Mouse (Mus musculus) T-helper 17 cell (primary cell): Measurements from ENCODE around the gene Ccdc124.

Experiments
- in situ Hi-C, 2 experiments: fragments of 300-600 bp; cut with MboI, MseI; formaldehyde crosslinking; loops; 1 replicate in 1 of 2; 2 replicates in 1 of 2; pipeline ENCODE4 v1.15.1; 2025; ENCODE audit warnings: high pct_unique_total_duplicates in 2 of 2

Ccdc124 gene

DNA sequence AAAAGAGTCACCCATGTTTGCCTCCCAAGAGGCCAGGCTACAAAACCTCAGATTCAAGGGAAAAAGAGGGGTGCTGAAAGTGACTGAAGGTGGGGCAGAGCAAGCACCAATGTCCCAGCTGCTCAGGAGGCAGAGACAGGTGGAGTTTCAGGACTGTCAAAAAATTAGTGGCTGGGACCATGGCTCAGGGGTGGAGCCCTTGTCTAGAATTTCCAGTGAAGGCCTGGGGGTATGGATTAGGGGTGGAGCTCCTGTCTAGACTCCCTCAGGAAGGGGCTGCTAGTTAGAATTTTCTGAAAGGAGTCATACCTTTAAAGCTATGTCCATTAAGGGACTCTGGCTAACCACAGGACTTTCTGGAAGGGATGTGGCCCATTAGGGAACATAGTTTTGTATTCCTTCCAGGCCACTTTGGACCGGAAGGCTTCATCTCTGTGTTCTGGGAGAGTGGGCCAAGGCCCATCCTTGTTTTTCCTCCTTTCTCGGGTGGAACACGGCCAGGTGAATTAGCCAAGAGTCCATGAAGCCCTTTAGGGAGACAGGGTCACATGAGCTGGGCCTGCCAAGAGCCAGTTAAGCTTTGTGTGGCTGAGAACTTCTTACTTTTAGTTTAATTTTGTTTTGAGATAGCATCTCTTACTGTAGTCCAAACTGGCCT lies 24.3 kb downstream of the Ccdc124 start:
- in situ Hi-C loops: no loop called here

GRCm38 (mm10) chr8:70846371-70847154 lies 27.2 kb downstream of the Ccdc124 start:
- in situ Hi-C loops: no loop called here

GRCm38 (mm10) chr8:70845108-70845507 lies 28.6 kb downstream of the Ccdc124 start:
- in situ Hi-C loops: no loop called here

DNA sequence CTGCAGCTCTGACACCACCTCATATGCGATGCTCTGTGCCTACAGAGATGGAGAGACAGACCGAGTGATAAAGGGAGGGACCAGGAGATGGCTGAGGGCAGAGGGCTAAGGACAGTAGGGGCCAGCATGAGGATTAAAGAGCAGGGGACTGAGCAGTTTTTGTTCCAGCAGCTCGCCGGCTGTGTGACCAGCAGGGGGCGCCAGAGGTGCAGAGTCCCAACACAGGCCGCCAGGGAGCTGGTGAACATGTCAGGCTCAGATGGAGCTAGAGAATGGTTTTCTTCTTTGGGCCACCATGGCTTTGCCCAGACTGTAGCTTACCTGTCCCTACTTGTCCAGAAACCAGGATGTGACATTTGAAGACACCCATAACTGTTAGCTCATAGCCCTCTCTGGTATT lies 29.2 kb downstream of the Ccdc124 start:
- in situ Hi-C loops: loop anchor here (5.0 kb wide), 2 partner anchors 77 to 127 kb away; partner anchors contain the start of gene Gm3336 (in 1 of the 2)

DNA sequence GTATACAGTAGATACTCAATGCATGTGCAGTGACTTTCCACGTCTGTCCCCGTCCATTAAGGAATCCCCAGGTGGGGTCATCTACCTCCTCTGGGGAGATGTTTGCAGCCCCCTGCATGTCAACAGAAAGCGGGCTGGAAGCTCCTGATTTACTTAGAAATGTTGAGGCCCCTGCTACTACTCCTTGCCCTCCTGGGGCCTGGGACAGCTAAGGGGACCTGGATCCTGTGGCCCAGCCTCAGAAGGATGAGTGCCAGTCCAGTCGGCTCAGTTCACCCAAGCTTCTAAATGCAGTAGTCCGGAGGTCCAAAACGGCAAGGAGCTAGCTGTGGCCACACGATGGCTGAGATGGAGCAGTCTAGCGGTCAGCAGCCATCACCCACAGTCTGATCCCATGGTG lies 29.8 kb downstream of the Ccdc124 start:
- in situ Hi-C loops: loop anchor here (5.0 kb wide), 2 partner anchors 77 to 127 kb away; partner anchors contain the start of gene Gm3336 (in 1 of the 2)

DNA sequence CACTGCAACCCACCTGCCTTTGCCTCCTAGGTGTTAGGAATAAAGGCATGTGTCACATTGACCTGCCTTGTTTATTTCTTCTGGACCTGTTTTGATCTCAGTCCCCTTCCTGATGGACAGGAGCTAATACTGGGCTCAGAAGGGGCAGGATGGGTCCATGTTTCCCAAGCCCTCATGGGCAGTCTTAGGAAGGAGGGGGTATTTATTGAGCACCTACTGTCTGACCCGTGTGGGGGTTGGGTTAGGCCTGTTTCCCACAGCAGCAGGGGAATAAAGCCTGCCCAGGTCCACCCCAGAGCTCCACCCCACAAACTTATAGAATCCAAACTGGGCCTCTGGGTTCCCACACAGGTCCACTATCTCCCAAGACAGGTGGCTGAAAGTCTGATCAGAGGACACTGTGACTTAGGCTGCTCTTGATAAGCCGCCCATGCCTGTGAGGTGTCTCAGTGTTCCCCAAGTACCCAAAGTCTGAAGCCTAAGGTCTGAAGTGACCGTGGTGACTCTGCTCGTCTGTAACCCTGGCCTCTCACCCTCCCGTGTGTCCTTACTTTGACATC lies 30.4 kb downstream of the Ccdc124 start:
- in situ Hi-C loops: loop anchor here (5.0 kb wide), 2 partner anchors 76 to 126 kb away; partner anchors contain the start of gene Gm3336 (in 1 of the 2)

DNA sequence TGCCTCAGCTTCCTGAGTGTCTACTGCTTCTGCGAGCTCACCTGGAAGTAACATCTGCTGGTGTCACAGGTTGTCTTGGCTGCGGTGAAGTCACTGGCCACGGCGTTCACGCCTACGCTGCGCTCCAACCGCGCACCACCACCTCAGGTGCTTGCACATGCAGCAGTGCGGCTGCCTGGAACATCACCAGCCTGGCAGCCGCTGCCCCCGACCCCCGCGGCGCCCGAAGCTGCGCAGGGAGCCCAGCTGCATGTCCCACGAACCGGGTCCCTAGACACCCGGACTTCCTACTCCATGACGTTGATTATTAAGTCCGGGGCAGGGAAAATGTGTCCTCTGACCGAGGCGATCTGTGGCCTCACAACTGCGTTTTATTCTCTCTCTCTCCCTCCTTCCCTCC lies 31.3 kb downstream of the Ccdc124 start:
- in situ Hi-C loops: loop anchor here (5.0 kb wide), 2 partner anchors 75 to 125 kb away; partner anchors contain the start of gene Gm3336 (in 1 of the 2)

DNA sequence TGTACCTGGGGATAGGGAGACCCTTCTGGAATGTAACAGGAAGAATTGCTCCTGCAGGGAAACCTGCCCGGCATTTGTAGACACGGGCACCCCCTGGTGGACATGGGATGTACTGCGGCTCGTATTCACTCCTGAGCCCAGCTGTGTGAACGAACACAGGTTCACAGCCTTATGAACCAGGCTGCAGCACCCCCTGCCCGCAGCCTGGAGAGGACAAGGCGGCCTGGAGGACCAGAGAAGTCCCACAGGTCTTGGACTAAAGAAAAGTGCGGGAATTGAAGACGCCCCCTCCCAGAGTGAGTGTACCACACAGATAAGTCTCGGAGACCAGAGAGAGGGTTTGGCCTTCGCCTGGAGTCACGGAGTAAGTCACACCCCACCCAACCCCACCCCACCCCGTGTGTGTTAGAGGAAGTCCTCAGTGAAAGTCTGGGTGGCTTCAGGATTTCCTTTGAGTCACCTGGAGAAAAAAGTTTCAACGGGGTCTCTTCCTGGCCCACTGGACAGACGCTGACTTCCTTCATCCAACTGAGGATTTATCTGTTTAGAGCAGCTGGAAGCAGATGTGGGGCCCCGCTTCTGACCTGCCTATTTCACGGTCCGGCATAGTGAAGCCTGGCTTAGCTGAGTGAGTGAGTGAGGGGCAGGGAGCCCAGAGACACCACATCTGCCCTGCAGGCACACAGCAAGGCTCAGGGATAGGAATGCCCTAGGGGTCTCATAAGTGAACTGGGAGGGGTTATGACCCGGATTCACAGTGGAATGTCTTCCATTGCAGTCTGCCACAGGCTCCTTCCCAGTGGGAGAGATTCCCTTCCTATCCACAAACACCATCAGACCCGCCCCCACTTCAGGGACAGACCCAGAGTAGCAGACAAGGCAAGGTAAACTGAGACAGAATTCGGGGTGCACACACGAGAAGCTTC lies 32.3 kb downstream of the Ccdc124 start:
- in situ Hi-C loops: loop anchor here (5.0 kb wide), 2 partner anchors 74 to 124 kb away; partner anchors contain the start of gene Gm3336 (in 1 of the 2)

GRCm38 (mm10) chr8:70840590-70840989 lies 33.1 kb downstream of the Ccdc124 start:
- in situ Hi-C loops: loop anchor here (5.0 kb wide), 2 partner anchors 73 to 123 kb away; partner anchors contain the start of gene Gm3336 (in 1 of the 2)

GRCm38 (mm10) chr8:70839408-70840351 lies 34.1 kb downstream of the Ccdc124 start, which contains the start of gene Arrdc2:
Arrdc2 (minus strand) TSS chr8:70839720.
- in situ Hi-C loops: loop anchor here (5.0 kb wide), 2 partner anchors 72 to 122 kb away; partner anchors contain the start of gene Gm3336 (in 1 of the 2)

DNA sequence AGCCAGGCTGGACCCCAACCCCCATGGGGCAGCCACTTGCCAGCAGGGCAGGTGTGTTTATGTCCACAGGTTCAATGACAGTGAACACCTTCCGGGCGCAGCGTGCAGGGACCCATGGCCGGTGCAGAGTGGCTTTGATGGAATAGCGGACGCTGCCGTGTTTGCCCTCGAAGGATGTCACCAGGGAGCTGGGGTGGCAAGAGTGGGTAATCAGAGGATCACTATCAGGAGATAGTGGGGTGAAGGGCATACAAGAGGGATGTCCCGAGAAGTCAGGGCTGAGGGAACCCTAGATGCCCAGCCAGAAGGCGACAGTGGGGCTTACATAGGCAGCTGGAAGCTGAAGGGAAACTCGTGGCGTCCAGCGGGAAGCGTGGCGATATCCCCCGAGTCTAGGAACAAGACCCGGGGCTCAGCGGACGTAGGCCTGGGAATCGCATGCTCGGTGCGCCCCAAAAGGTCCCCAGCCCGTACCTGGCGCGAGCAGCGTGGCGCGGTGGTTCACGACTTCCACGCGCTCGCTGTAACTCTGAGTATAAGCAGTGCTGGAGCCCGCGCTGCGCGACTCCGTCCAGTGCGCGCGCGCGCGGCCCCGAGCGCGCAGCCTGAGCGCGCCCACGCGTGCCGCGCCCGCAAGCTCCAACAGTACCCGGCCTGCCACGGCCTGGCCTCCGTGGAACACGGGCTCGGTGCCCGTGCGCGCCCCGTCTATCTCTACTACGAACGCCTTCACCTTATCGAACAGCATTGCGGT lies 34.9 kb downstream of the Ccdc124 start:
- in situ Hi-C loops: no loop called here

DNA sequence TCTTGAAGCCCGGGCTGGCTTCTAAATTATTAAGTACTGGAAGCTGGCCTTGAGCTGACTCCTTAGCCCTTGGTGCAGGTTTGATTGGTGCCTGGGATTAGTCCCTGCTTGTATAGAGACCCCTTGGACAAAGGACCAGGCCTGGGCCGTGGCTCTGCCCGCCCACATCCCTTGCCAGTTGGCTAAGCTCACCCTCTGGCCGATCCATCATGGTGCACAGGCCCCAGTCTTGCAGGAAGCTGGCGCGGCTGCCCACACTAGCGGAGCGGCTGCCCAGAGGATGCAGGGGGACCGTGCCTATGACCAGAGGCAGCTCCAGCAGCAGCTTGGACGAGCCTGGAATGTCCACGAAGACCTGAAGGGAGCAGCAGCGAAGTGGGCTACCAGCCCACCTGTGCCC lies 37.1 kb downstream of the Ccdc124 start:
- in situ Hi-C loops: no loop called here

GRCm38 (mm10) chr8:70834071-70834470 lies 39.7 kb downstream of the Ccdc124 start:
- in situ Hi-C loops: no loop called here

GRCm38 (mm10) chr8:70833520-70833919 lies 40.2 kb downstream of the Ccdc124 start:
- in situ Hi-C loops: no loop called here

- in situ Hi-C loops: no loop called here
Observed at GRCm38 (mm10) chr8:70833018-70833482, 40.7 kb downstream of the Ccdc124 start.

DNA sequence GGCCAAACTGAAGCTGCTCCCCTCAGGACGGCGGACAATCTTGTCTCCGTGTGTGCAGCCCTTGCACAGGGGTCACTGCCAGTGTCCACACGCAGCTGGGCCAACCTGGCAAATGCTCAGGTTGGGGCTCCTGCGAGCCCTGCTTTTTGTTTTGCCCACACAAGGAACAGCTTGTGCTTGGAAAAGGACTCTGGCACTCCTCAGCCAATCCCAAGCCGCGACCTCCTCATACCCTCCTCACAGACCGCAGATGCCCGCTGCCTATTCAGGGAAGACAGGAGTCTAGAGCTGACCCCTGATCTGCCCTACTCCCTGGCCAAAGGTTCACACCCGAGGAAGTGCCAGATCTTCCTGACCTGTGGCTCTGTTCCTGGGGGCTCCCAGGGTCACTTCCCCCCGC lies 41.4 kb downstream of the Ccdc124 start:
- in situ Hi-C loops: no loop called here

- in situ Hi-C loops: no loop called here
Observed at GRCm38 (mm10) chr8:70831517-70831916, 42.2 kb downstream of the Ccdc124 start.

GRCm38 (mm10) chr8:70827796-70828195 lies 45.9 kb downstream of the Ccdc124 start:
- in situ Hi-C loops: no loop called here

GRCm38 (mm10) chr8:70827010-70827409 lies 46.7 kb downstream of the Ccdc124 start:
- in situ Hi-C loops: no loop called here
